Mouse (Mus musculus) neural tube, embryonic 15.5 days (tissue): Measurements from ENCODE around the gene Thada. TPM values are rescaled to one million over a fixed set of nuclear protein-coding genes. Genes with fewer than 3 reads are reported as not detected.
"Not testable (repeated sequence)": the region's sequence is repeated elsewhere in the genome, so short reads cannot be mapped to it uniquely, and the experiment has no call there.

ENCODE experiments used
- ATAC-seq: fragments of 200-750 bp; cut with Nextera tagmentation; 2 replicates; pipeline ENCODE4 v1.8.0; 2017; ENCODE audit warnings: mild to moderate bottlenecking, moderate TSS enrichment, moderate library complexity; ENCODE audit not compliant: low FRiP score
- H3K27ac ChIP-seq: fragments of 300-500 bp; sonication (generic); replicated peaks from 2 replicates; pipeline ENCODE4 v1.5.1; 2015; ENCODE audit warnings: mild to moderate bottlenecking, inconsistent platforms
- H3K27me3 ChIP-seq: fragments of 300-500 bp; sonication (generic); replicated peaks from 2 replicates; pipeline ENCODE4 v1.6.1; 2015; ENCODE audit warnings: inconsistent platforms
- H3K36me3 ChIP-seq: fragments of 300-500 bp; sonication (generic); 2 replicates; pipeline ENCODE4 v1.6.1; 2015; ENCODE audit warnings: inconsistent platforms
- H3K4me1 ChIP-seq: fragments of 300-500 bp; sonication (generic); 2 replicates; pipeline ENCODE4 v1.6.1; 2015; ENCODE audit warnings: inconsistent platforms
- H3K4me2 ChIP-seq: fragments of 300-500 bp; sonication (generic); 2 replicates; pipeline ENCODE4 v1.6.1; 2015; ENCODE audit warnings: inconsistent platforms, mild to moderate bottlenecking, moderate library complexity
- H3K4me3 ChIP-seq: fragments of 300-500 bp; sonication (generic); replicated peaks from 2 replicates; pipeline ENCODE4 v1.5.1; 2015; ENCODE audit warnings: mild to moderate bottlenecking, inconsistent platforms
- H3K9ac ChIP-seq: fragments of 300-500 bp; sonication (generic); replicated peaks from 2 replicates; pipeline ENCODE4 v1.6.1; 2015; ENCODE audit warnings: mild to moderate bottlenecking, inconsistent platforms
- H3K9me3 ChIP-seq: fragments of 300-500 bp; sonication (generic); replicated peaks from 2 replicates; pipeline ENCODE4 v1.6.1; 2016; ENCODE audit warnings: inconsistent platforms
- WGBS: fragments of 180-500 bp; shearing (Covaris S2); methylation state at CpG from one replicate; pipeline ENCODE4 v1.1.7; 2015; ENCODE audit warnings: mixed read lengths; 5-methylcytosine and 5-hydroxymethylcytosine counted together
- polyA plus RNA-seq: library from polyadenylated mRNA; unstranded; fragments of >200 nt; fragmentation: Nextera tagmentation; extraction: Ambion mirVana; gene quantifications from 2 replicates; pipeline ENCODE4 v1.2.1, GENCODE M21; 2015

Gene Thada
- polyA plus RNA-seq, 1 experiment from 2014 or later: 7.0 TPM

DNA sequence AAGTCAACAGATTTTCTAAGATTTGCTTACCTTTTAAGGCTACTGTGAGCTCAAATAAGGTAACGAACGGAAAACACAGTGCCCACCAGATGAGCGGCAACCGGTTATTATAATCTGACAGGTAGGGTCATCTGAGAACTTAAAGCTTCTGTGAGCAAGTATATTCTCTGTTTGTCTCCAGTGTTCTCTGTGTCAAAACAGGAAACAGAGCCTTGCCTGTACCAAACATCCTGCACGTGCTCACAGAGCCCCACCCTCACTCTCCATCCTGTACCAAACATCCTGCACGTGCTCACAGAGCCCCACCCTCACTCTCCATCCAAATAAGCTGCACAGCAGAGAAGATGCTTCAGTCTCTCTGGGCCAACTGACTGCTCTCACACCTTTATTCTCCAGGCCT lies 152.5 kb downstream of the Thada start:
- H3K4me2 ChIP-seq: no peak overlapping the region
- no peak overlapping the region for H3K9ac ChIP-seq
- H3K4me1 ChIP-seq: 0 out of 2 replicates have a peak, but pooled peaks cover 4% of the 10 kb centered on the region
- peaks cover 7% of the 10 kb centered on the region for H3K36me3 ChIP-seq
- ATAC-seq: no peak
- no peaks in the 10 kb centered on the region for H3K9me3 ChIP-seq
- no peaks in the 10 kb centered on the region for H3K27me3 ChIP-seq
- no peak overlapping the region for H3K27ac ChIP-seq
- WGBS: 91% methylated on average over 6 of the region's 6 CpGs
- no peak overlapping the region for H3K4me3 ChIP-seq

DNA sequence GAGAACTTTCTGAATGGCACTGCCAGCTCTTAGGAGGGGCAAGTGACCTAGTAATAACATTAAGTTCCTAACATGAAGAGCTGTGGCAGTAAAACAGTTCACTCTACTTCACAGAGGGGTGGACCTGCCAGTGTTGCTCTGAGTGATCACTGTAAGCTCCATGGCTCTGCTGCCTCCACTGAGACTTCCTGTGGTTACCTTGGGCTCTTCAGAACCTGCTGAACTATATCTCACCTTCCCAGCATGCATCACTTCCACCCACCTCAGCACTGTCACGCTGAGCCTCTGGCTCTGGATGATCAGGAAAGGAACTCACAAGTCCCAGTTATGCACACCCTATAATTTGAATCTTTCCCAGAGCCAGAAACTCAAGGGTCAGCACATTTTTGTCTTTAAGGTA lies 159.9 kb downstream of the Thada start:
- Histone ChIP-seq H3K27me3 (no peaks in the 10 kb centered on the region), H3K4me2 (no peak overlapping the region), H3K4me1 (no peaks in the 10 kb centered on the region), H3K36me3 (peaks cover 12% of the 10 kb centered on the region), H3K4me3 (no peak overlapping the region), H3K9ac (no peak overlapping the region), H3K9me3 (no peaks in the 10 kb centered on the region), H3K27ac (no peak overlapping the region)
- no peak for ATAC-seq
- 94% methylated on average over 1 of the region's 1 CpGs for WGBS

DNA sequence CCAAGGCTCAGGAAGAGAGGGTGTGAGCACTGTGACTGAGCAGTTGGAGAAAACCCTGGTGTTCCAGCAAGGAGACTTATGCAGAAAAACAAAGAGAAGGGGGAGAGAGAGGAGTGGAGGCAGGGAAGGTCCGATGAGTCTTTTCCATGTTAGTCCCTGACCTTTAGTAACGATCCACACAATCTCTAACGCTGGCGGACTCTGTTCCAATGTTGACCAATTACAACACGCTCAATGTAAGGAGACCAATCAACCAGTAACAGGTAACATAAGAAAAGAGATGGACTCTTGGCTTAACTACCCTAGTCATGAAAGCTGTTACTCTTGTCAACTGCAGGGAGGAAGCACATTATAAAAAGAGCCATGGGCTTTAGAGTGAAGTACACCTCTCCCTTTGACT lies 160.9 kb downstream of the Thada start:
- Histone ChIP-seq H3K4me3 (no peak overlapping the region), H3K27me3 (no peaks in the 10 kb centered on the region), H3K9ac (no peak overlapping the region), H3K4me1 (no peaks in the 10 kb centered on the region), H3K36me3 (peaks cover 12% of the 10 kb centered on the region), H3K27ac (no peak overlapping the region), H3K4me2 (no peak overlapping the region), H3K9me3 (no peaks in the 10 kb centered on the region)
- no peak for ATAC-seq
- WGBS: 96% methylated on average over 5 of the region's 5 CpGs

DNA sequence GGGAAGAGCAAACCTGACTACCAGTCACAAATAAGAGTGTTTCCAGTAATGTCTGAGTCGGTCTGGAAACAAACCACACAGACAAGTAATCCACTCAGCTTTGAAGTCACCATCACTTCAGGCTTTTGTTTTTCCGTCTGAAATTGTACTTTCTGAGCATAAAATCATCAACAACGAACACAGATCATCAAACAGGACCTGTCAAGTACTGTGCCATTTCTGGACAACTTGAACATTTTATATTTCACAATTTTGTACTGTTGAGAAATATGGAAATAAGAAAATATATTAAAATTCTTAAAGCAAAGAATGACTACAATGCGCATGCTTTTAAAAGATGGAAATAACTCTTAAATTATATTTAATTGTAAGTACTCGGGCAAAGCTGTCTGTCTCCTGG lies 161.9 kb downstream of the Thada start:
- Histone ChIP-seq H3K4me1 (no peaks in the 10 kb centered on the region), H3K4me2 (no peak overlapping the region), H3K27me3 (no peaks in the 10 kb centered on the region), H3K9ac (no peak overlapping the region), H3K36me3 (peaks cover 5% of the 10 kb centered on the region), H3K4me3 (no peak overlapping the region), H3K27ac (no peak overlapping the region), H3K9me3 (no peaks in the 10 kb centered on the region)
- no peak for ATAC-seq
- 87% methylated on average over 5 of the region's 5 CpGs for WGBS

DNA sequence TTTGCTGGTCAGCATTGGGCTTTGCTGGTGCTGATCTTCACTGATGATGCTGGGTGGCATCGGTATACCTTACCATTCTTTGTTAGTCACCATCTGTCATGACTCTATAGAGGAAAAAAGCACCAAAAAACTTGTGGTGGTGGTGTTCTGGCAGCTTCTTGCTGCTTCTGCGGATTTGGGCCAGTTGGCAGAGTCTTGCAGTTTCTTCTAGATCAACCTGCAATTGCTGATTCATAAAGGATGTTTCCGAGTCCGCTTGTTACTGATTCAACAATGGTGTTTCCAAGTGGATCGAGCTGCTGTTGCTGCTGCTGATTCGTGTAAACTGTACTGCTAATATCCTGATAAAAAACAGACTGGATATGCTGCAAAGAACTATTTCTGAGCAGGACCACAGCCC lies 168.0 kb downstream of the Thada start:
- H3K4me2 ChIP-seq: no peak overlapping the region

DNA sequence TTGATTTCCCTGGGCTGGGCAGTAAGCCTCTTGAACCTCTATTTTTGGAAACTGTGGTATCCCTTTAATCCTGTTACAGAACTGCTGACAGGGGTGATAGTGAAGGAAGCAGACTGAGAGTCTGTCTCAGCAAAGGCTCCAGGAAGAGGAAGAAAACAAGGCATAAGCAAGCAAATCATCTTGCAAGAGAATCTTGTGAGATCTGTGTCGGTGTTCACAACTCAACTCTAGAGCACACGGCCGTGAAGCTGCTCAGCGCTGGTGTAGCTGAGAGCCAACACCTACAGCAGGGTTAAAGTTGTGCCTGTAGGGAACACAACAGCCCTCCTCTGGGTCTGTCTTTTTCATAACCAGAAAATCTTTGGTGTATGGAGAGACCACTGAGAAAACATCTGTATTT lies 172.8 kb downstream of the Thada start:
- Histone ChIP-seq H3K9ac (no peak overlapping the region), H3K27ac (no peak overlapping the region), H3K4me3 (no peak overlapping the region), H3K4me1 (no peaks in the 10 kb centered on the region), H3K27me3 (no peaks in the 10 kb centered on the region), H3K36me3 (peaks cover 12% of the 10 kb centered on the region; the same call in 1 of the 2 replicates), H3K4me2 (no peak overlapping the region), H3K9me3 (no peaks in the 10 kb centered on the region)
- ATAC-seq: no peak
- 91% methylated on average over 4 of the region's 4 CpGs for WGBS

More for the DNA sequence above, 168.0 kb downstream of the Thada start:
- Histone ChIP-seq H3K27me3 (no peaks in the 10 kb centered on the region), H3K4me1 (no peaks in the 10 kb centered on the region), H3K4me3 (no peak overlapping the region), H3K27ac (no peak overlapping the region), H3K9ac (no peak overlapping the region), H3K36me3 (no peaks in the 10 kb centered on the region), H3K9me3 (no peaks in the 10 kb centered on the region)
- no peak for ATAC-seq
- 95% methylated on average over 6 of the region's 6 CpGs for WGBS

DNA sequence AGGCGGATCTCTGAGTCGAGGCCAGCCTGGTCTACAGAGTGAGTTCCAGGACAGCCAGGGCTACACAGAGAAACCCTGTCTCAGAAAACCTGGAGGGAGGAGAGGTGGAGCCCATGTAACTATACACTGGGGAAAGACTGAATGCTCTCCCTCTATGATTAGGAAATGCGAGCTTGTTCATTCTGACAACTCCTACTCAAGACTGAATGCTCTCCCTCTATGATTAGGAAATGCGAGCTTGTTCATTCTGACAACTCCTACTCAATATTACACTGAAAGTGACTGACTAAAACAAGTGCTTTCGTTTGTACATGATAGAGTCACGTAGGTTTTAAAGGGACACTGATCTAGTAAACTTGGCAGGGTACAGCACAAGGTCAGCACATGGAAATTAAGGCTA lies 174.8 kb downstream of the Thada start:
- not testable (repeated sequence) for H3K27me3 ChIP-seq, H3K4me2 ChIP-seq, H3K4me1 ChIP-seq, ATAC-seq, H3K4me3 ChIP-seq, H3K9ac ChIP-seq, H3K9me3 ChIP-seq, H3K27ac ChIP-seq
- 93% methylated on average over 6 of the region's 6 CpGs for WGBS
- peaks cover 12% of the 10 kb centered on the region; the same call in 1 of the 2 replicates for H3K36me3 ChIP-seq

DNA sequence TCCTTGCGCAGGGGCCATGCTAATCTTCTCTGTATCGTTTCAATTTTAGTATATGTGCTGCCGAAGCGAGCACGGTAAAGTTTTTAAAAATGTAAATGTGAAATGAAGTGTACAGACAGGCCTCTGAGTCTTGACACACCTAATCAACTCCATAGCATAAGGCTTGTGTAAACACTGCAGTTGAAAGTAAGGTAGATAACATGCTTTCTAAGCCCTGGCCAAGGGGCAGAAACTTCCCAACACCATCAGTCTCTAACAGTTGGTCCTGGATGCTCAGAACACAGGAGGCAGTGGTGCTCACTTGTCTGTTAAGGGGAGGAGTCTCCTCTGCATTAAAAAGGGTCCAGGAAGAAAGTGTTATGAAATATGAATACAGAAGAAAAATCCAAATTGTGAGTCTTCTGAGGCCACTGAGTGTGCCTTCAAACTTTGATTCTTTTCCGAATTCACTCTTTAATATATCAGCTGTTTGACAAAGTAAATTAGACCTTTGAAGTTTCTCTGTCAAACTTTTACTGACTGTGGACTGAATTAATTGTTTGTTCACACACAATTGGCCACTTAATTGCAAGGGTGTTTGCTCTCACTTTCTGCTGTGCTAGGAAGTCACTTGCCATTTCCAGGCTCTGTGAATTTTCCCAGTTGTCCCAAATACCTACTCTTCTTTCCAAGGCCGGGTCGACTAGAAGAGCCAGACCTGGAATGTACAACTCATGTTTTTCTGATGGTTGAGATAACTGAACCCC lies 178.2 kb downstream of the Thada start:
- H3K4me2 ChIP-seq: no peak overlapping the region
- H3K9me3 ChIP-seq: no peaks in the 10 kb centered on the region
- H3K36me3 ChIP-seq: peaks cover 12% of the 10 kb centered on the region; the same call in 1 of the 2 replicates
- ATAC-seq: no peak
- no peaks in the 10 kb centered on the region for H3K4me1 ChIP-seq
- no peak overlapping the region for H3K4me3 ChIP-seq
- no peak overlapping the region for H3K27ac ChIP-seq
- 89% methylated on average over 8 of the region's 8 CpGs for WGBS
- H3K9ac ChIP-seq: no peak overlapping the region
- H3K27me3 ChIP-seq: no peaks in the 10 kb centered on the region

DNA sequence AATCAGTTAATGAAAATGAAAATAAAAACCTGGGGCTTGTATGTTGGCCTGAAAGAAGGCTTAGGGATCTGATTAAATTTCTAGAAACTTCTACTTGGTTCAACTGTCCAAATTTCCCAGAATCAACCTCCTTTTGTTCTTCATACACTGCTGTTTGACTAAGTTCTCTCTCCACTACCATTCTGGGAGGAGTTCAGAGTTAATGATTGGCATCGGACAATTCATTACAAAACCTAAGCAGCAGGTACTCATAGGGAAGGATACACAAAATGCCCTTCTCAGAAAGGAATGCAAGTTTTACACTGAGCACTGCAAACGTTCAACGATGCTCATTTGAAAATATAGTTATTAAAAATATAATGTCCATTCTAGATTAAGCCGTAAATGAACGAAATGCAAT lies 179.5 kb downstream of the Thada start:
- Histone ChIP-seq H3K4me2 (no peak overlapping the region), H3K9ac (no peak overlapping the region), H3K27me3 (no peaks in the 10 kb centered on the region), H3K4me1 (no peaks in the 10 kb centered on the region), H3K27ac (no peak overlapping the region), H3K9me3 (no peaks in the 10 kb centered on the region), H3K36me3 (peaks cover 12% of the 10 kb centered on the region; the same call in 1 of the 2 replicates), H3K4me3 (no peak overlapping the region)
- ATAC-seq: no peak
- WGBS: 97% methylated on average over 5 of the region's 5 CpGs

DNA sequence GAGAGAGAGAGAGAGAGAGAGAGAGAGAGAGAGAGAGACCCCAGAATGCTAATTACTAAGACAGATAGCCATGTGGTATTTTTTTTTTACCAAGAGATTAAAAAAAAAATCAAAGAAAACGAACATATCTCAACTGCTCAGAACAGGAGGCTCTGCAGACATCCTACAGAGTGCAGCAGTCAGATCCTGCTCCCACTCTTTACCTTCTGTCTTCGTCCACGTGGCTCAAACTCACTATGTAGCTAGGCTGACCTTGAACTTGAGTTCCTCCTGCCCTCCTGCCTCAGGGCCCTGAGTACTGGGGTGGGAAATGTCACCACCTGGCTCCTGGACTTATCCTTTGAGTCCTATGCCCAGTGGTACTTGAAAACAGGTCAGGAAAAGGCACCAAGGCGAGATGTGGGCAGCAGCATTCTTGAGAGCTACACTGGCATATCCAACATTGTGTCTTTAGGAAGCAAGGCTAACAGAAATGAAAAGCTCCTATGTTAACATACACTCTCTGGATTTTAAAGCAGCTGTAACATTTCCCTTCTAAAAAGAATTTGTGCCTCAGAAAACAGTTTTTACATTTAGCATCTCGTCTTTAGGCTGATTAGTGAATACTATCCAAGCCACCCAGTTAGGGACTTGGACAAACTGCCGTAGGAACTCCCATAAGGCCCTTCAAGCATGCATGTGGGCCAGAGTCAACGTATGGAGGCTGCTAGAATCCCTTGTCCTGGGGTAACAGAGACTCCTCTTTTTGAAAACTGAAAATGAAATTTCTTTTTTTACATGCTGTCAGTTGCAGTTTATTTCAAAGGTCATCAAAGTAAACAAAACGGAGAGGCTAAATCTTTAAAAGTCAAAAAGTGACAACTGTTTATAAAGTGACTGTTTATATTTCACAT lies 183.4 kb downstream of the Thada start:
- Histone ChIP-seq H3K4me3 (no peak overlapping the region), H3K4me1 (no peaks in the 10 kb centered on the region), H3K4me2 (no peak overlapping the region), H3K9me3 (no peaks in the 10 kb centered on the region), H3K27me3 (no peaks in the 10 kb centered on the region), H3K36me3 (no peaks in the 10 kb centered on the region), H3K27ac (no peak overlapping the region), H3K9ac (no peak overlapping the region)
- no peak for ATAC-seq
- 80% methylated on average over 8 of the region's 8 CpGs for WGBS

DNA sequence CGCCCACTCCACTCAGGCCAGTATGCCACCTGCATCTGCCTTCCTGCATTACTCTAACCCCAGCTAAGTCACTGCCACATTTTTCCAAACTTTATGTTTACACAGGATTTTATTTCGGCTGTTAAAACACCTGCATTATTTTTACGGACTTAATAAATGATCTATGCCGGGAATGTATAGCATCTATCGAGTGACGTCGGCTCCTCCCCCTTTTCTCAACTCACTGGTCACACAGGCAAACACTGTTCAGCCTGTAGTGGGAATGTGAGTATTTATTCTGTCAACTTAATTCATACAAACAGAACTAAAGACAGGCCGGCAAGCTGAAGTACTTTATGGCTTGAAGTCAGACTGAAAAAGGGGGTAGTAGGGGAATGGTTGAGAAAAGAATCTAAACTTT lies 187.0 kb downstream of the Thada start:
- Histone ChIP-seq H3K4me1 (peaks cover 15% of the 10 kb centered on the region), H3K4me3 (no peak overlapping the region), H3K27ac (no peak overlapping the region), H3K9ac (no peak overlapping the region), H3K9me3 (no peaks in the 10 kb centered on the region), H3K4me2 (no peak overlapping the region), H3K36me3 (no peaks in the 10 kb centered on the region), H3K27me3 (no peaks in the 10 kb centered on the region)
- no peak for ATAC-seq
- WGBS: 75% methylated on average over 8 of the region's 8 CpGs
